Mouse (Mus musculus) bone marrow macrophage, adult 2 months (primary cell): ENCODE measurements around the gene Intu.

Experiments
- CTCF ChIP-seq: IDR thresholded peaks from 2 replicates; pipeline ENCODE4 v1.5.1; 2012; ENCODE audit warnings: low read depth, mild to moderate bottlenecking, low read length, moderate library complexity
- POLR2A ChIP-seq: IDR thresholded peaks from 2 replicates; pipeline ENCODE4 v1.6.1; 2012; ENCODE audit warnings: mild to moderate bottlenecking, low read depth, low read length, borderline replicate concordance

DNA sequence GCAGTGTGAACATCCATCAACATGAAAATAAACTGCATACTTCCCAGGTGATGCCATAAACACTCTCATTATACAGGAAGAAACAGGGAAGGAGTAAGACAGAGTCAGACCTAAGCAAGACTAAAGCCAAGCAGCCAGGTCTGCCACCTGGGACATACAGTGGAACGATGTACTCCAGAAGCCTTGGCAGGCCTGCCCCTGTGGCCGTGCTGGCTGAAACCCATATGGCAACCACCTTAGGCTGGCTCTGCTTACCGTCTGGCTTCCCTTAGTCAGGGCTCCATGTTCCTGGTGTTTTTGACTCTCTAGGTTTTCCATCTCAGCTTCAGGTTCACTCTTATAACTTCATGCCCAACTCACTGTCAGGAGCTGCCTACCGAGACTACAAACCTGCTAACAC is 135.0 kb downstream of the Intu start:
- TF ChIP-seq CTCF = no peak
- TF ChIP-seq POLR2A = no peak
